Mouse (Mus musculus): ENCODE data around the gene Zkscan6. TPM values are rescaled to one million over a fixed set of nuclear protein-coding genes. Genes with fewer than 3 reads are reported as not detected.

Zkscan6 gene
- 9.7 and 10.1 TPM in 2 replicates for polyA plus RNA-seq (2014; fragmentation: Nextera tagmentation; extraction: Ambion mirVana)

DNA sequence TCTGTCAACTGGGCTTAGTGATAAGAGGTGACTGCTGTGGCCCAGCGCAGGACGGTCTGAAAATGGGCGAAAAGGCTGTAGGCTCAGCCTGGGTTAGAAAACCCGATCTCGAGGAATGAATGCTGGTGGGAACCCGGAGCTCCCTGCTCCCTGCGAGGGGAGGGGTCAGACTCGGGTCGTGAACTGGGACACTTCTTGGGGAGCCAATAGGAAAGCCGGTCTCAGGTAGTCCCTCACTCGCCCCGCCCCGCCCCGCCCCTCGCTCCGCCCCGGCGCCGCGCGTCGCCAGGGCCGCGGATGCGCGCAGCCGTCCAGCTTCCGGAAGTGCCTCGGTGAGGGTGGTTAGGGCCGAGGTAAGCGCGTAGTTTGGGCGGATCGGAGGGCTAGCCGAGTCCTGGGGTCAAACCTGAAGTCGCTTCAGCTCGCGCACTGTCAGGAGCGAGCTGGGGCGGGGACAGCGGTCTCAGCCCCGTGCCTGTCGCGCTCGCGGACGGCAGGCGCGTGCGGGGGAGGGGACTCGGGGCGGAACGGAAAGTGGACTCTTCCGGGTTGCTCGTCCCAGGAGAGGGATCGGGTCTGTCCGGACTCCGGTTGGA lies at the start of gene Zkscan6:
Gene Zkscan6, plus strand, starts transcription at position 267 of the 596 bp plus-strand sequence.
- DNase-seq (ENCODE audit: low spot score) (peak; percentile 93), ATAC-seq (ENCODE audit: insufficient number of reproducible peaks, low FRiP score, low TSS enrichment, low read depth) (peak; percentile 95)
- peak within 1 kb of the TSS; percentile 69 for H3K4me2 ChIP-seq (ENCODE audit: low read depth, severe bottlenecking)
- peak within 1 kb of the TSS; percentile 83 for H3K9ac ChIP-seq (ENCODE audit: low read length)
- no peaks in the 10 kb centered on the region for H3K36me3 ChIP-seq (ENCODE audit: control insufficient read depth, insufficient read depth, low read length)
- H3K9me3 ChIP-seq (ENCODE audit: control insufficient read depth, low read length): no peaks in the 10 kb centered on the region
- H3K4me3 ChIP-seq (ENCODE audit: low read depth, low read length): peak within 1 kb of the TSS; percentile 83
- no peaks in the 10 kb centered on the region for H3K4me1 ChIP-seq (ENCODE audit: control insufficient read depth, insufficient read depth, low read length)
- no peaks in the 10 kb centered on the region for H3K27me3 ChIP-seq (ENCODE audit: control insufficient read depth, insufficient read depth, low read length)
- under 1% methylated on average over 49 of the region's 58 CpGs for WGBS
- H3K27ac ChIP-seq (replicated peaks; ENCODE audit: low read depth, low read length): peak within 1 kb of the TSS; percentile 68

DNA sequence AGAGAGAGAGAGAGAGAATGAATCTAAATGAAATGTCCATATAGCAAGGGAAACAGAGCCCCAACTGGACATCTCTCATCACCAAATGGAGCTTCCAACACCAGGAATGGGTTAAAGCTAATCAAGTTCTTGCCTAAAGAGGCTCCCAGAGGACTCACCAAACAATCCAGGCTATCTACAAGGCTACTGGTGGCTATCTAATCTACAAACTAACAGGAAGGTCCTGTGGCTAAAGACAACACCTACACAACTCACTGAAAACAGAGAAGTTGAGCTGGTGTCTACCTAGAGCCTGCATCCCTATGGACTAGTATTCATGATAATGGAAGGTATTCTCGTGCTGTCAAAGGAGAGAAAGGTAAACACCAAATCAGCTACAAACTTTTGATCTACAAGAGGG lies 47.6 kb upstream of the Zkscan6 start:
- Histone ChIP-seq H3K27ac (replicated peaks; ENCODE audit: low read depth, low read length) (no peak overlapping the region), H3K9ac (ENCODE audit: low read length) (no peak overlapping the region), H3K4me3 (ENCODE audit: low read depth, low read length) (no peak overlapping the region), H3K27me3 (ENCODE audit: control insufficient read depth, insufficient read depth, low read length) (no peaks in the 10 kb centered on the region), H3K36me3 (ENCODE audit: control insufficient read depth, insufficient read depth, low read length) (no peaks in the 10 kb centered on the region), H3K4me2 (ENCODE audit: low read depth, severe bottlenecking) (no peak overlapping the region), H3K4me1 (ENCODE audit: control insufficient read depth, insufficient read depth, low read length) (no peaks in the 10 kb centered on the region), H3K9me3 (ENCODE audit: control insufficient read depth, low read length) (no peaks in the 10 kb centered on the region)
- no peak for ATAC-seq (ENCODE audit: insufficient number of reproducible peaks, low FRiP score, low TSS enrichment, low read depth)
- WGBS: 95% methylated on average over 1 of the region's 1 CpGs
- no peak for DNase-seq (ENCODE audit: low spot score)

DNA sequence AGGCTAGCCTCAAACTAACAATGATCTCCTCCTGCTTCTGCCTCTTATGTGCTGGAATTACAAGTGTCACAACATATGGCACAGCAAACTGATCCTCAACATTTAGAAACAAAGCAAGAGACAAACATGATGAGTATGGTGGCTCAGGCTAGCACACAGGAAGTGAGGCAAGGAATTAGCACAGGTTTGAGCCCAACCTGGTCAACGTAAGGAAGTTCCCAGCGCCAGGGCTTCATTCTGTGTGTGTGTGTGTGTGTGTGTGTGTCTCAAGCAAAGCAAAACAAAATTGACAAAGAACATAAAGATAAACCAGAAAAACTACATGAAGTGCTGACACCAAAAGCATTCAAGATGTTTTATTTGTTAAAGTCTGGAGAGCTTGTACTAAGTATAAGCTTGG lies 46.1 kb upstream of the Zkscan6 start:
- ATAC-seq (ENCODE audit: insufficient number of reproducible peaks, low FRiP score, low TSS enrichment, low read depth) (no peak), DNase-seq (ENCODE audit: low spot score) (no peak)
- Histone ChIP-seq H3K27me3 (ENCODE audit: control insufficient read depth, insufficient read depth, low read length) (no peaks in the 10 kb centered on the region), H3K4me2 (ENCODE audit: low read depth, severe bottlenecking) (no peak overlapping the region), H3K9ac (ENCODE audit: low read length) (no peak overlapping the region), H3K4me1 (ENCODE audit: control insufficient read depth, insufficient read depth, low read length) (no peaks in the 10 kb centered on the region), H3K4me3 (ENCODE audit: low read depth, low read length) (no peak overlapping the region), H3K36me3 (ENCODE audit: control insufficient read depth, insufficient read depth, low read length) (no peaks in the 10 kb centered on the region), H3K9me3 (ENCODE audit: control insufficient read depth, low read length) (no peaks in the 10 kb centered on the region), H3K27ac (replicated peaks; ENCODE audit: low read depth, low read length) (no peak overlapping the region)
- WGBS: 100% methylated on average over 2 of the region's 2 CpGs

DNA sequence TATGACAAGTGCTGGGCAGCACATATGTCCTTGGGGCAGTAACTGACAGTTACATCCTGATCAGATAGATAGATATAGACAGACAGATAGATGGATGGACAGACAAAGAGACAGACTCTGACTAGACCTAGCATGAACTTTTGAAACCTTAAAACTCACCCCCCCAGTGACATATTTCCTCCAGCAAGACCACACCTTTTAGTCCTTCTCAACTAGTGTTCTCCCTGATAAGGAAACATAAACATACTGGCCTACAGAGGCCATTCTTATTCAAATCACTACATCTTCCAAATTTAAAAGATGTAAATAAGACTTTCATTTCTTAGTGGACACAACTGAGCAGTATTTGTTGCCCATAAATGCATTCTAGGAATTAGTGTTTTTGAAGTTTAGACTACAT lies 38.5 kb upstream of the Zkscan6 start:
- DNase-seq (ENCODE audit: low spot score) (no peak), ATAC-seq (ENCODE audit: insufficient number of reproducible peaks, low FRiP score, low TSS enrichment, low read depth) (no peak)
- Histone ChIP-seq H3K4me2 (ENCODE audit: low read depth, severe bottlenecking) (no peak overlapping the region), H3K9me3 (ENCODE audit: control insufficient read depth, low read length) (no peaks in the 10 kb centered on the region), H3K36me3 (ENCODE audit: control insufficient read depth, insufficient read depth, low read length) (no peaks in the 10 kb centered on the region), H3K4me1 (ENCODE audit: control insufficient read depth, insufficient read depth, low read length) (no peaks in the 10 kb centered on the region), H3K4me3 (ENCODE audit: low read depth, low read length) (no peak overlapping the region), H3K9ac (ENCODE audit: low read length) (no peak overlapping the region), H3K27me3 (ENCODE audit: control insufficient read depth, insufficient read depth, low read length) (no peaks in the 10 kb centered on the region), H3K27ac (replicated peaks; ENCODE audit: low read depth, low read length) (no peak overlapping the region)

DNA sequence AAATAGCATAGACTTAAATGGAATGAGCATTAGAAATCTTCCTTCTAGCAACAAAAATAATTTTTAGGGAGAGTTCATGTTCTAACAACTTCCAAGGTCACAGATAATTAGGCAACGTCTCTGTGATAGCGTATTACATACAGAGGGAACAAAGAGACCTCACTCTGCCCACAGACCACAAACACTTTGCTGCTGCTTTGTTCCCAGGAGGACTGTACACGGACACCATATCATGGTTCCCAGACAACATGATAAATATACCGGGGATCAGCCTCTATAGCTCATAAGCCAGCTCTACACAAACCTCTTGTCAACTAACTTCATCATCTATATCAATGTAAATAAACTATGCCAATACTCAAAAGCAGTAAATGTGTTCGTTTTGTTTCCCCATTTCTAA lies 37.0 kb upstream of the Zkscan6 start:
- no peak overlapping the region for H3K27ac ChIP-seq (replicated peaks; ENCODE audit: low read depth, low read length)
- DNase-seq (ENCODE audit: low spot score) (no peak), ATAC-seq (ENCODE audit: insufficient number of reproducible peaks, low FRiP score, low TSS enrichment, low read depth) (no peak)
- H3K36me3 ChIP-seq (ENCODE audit: control insufficient read depth, insufficient read depth, low read length): no peaks in the 10 kb centered on the region
- H3K4me2 ChIP-seq (ENCODE audit: low read depth, severe bottlenecking): no peak overlapping the region
- 91% methylated on average over 5 of the region's 5 CpGs for WGBS
- H3K9me3 ChIP-seq (ENCODE audit: control insufficient read depth, low read length): no peaks in the 10 kb centered on the region
- no peaks in the 10 kb centered on the region for H3K27me3 ChIP-seq (ENCODE audit: control insufficient read depth, insufficient read depth, low read length)
- no peak overlapping the region for H3K9ac ChIP-seq (ENCODE audit: low read length)
- no peaks in the 10 kb centered on the region for H3K4me1 ChIP-seq (ENCODE audit: control insufficient read depth, insufficient read depth, low read length)
- H3K4me3 ChIP-seq (ENCODE audit: low read depth, low read length): no peak overlapping the region

DNA sequence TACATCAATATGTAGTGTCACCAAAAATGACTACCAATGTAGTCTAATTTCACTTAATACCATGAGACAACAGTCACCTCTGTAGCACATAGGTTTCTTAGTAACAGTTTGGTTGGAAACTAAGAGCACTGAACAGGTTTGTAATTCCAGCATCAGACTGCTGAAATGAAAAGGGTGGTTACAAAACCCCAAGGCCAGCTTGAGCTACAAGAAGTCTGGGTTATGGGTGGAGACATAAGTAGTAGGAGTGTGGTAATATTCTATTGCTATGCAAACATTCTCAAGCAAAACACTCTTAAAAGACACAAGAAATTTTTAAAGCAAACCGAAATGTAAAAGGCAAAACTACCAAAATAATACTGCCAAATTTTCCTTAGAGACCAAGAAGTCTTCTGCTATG lies 35.4 kb upstream of the Zkscan6 start:
- no peak overlapping the region for H3K4me2 ChIP-seq (ENCODE audit: low read depth, severe bottlenecking)
- no peaks in the 10 kb centered on the region for H3K27me3 ChIP-seq (ENCODE audit: control insufficient read depth, insufficient read depth, low read length)
- 89% methylated on average over 1 of the region's 1 CpGs for WGBS
- no peak overlapping the region for H3K4me3 ChIP-seq (ENCODE audit: low read depth, low read length)
- H3K4me1 ChIP-seq (ENCODE audit: control insufficient read depth, insufficient read depth, low read length): no peaks in the 10 kb centered on the region
- DNase-seq (ENCODE audit: low spot score) (no peak), ATAC-seq (ENCODE audit: insufficient number of reproducible peaks, low FRiP score, low TSS enrichment, low read depth) (no peak)
- H3K9me3 ChIP-seq (ENCODE audit: control insufficient read depth, low read length): no peaks in the 10 kb centered on the region
- no peak overlapping the region for H3K9ac ChIP-seq (ENCODE audit: low read length)
- no peak overlapping the region for H3K27ac ChIP-seq (replicated peaks; ENCODE audit: low read depth, low read length)
- H3K36me3 ChIP-seq (ENCODE audit: control insufficient read depth, insufficient read depth, low read length): no peaks in the 10 kb centered on the region

DNA sequence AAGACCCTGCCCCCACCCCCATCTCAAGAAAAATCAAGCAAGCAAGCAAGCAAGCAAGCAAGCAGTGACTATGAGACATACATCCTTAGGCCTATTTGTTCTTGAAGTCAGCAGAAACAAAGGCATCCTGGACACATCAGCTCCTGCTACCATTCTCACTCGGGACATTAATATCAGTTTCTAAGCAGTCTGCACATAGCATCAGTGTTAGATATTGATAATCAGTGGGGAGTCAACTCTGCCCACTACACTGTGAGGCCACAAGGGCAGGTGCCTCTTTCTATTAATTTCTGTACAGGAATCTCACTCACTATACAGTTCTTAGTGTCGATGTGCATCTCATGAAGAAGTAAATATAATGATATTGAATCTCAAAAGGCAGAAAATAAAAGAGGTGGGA lies 33.4 kb upstream of the Zkscan6 start:
- Histone ChIP-seq H3K27ac (replicated peaks; ENCODE audit: low read depth, low read length) (no peak overlapping the region), H3K9ac (ENCODE audit: low read length) (no peak overlapping the region), H3K4me1 (ENCODE audit: control insufficient read depth, insufficient read depth, low read length) (no peaks in the 10 kb centered on the region), H3K4me2 (ENCODE audit: low read depth, severe bottlenecking) (no peak overlapping the region), H3K4me3 (ENCODE audit: low read depth, low read length) (no peak overlapping the region), H3K27me3 (ENCODE audit: control insufficient read depth, insufficient read depth, low read length) (no peaks in the 10 kb centered on the region), H3K9me3 (ENCODE audit: control insufficient read depth, low read length) (no peaks in the 10 kb centered on the region), H3K36me3 (ENCODE audit: control insufficient read depth, insufficient read depth, low read length) (no peaks in the 10 kb centered on the region)
- ATAC-seq (ENCODE audit: insufficient number of reproducible peaks, low FRiP score, low TSS enrichment, low read depth) (no peak), DNase-seq (ENCODE audit: low spot score) (no peak)
- 92% methylated on average over 2 of the region's 2 CpGs for WGBS

DNA sequence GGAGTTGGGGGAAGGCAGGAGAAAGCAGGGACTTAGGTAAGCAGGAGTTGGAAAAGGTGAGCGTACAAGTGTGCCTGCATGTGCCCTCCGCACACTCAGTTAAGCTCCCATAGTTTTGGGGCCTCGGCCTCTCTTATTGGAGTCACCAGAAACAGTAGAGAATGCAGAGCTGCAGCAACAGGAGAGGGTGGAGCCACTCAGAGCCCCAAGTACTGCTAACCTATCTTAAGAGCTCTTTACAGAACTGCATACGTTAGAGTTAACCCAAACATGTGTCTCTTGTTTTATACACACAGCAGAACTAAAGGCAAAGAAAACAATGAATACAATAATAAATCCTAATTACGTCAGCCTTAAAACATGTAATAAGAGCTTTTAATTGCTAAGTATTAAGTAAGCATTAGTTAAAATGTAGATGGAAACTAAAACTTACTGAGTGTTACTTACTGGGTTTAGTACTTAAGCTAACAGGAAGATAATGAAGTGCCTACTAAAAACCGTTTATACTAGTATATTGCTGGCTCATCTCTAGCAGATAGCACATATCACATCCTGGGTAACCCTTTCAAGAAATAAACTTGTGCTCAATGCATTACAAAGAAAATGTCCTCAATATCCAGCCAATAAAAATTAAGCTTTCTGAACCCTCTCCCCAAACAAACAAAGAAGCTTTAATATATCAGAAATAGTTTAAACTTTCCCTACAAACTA lies 32.9 kb upstream of the Zkscan6 start:
- no peaks in the 10 kb centered on the region for H3K9me3 ChIP-seq (ENCODE audit: control insufficient read depth, low read length)
- no peak for ATAC-seq (ENCODE audit: insufficient number of reproducible peaks, low FRiP score, low TSS enrichment, low read depth)
- WGBS: 77% methylated on average over 6 of the region's 6 CpGs
- H3K27ac ChIP-seq (replicated peaks; ENCODE audit: low read depth, low read length): no peak overlapping the region
- H3K4me1 ChIP-seq (ENCODE audit: control insufficient read depth, insufficient read depth, low read length): no peaks in the 10 kb centered on the region
- H3K36me3 ChIP-seq (ENCODE audit: control insufficient read depth, insufficient read depth, low read length): no peaks in the 10 kb centered on the region
- H3K4me3 ChIP-seq (ENCODE audit: low read depth, low read length): no peak overlapping the region
- no peak overlapping the region for H3K4me2 ChIP-seq (ENCODE audit: low read depth, severe bottlenecking)
- no peak overlapping the region for H3K9ac ChIP-seq (ENCODE audit: low read length)
- no peaks in the 10 kb centered on the region for H3K27me3 ChIP-seq (ENCODE audit: control insufficient read depth, insufficient read depth, low read length)
- no peak for DNase-seq (ENCODE audit: low spot score)
